Mouse (Mus musculus) liver, embryonic 15.5 days (tissue): ENCODE results near the gene Cd40lg. TPM values are rescaled to one million over a fixed set of nuclear protein-coding genes. Genes with fewer than 3 reads are reported as not detected.

Source experiments
- ATAC-seq: fragments of 200-750 bp; cut with Nextera tagmentation; 2 replicates; pipeline ENCODE4 v1.8.0; 2017; ENCODE audit warnings: moderate number of reproducible peaks, mild to moderate bottlenecking, moderate library complexity; ENCODE audit not compliant: insufficient read depth
- H3K27ac ChIP-seq: fragments of 300-500 bp; sonication (generic); replicated peaks from 2 replicates; pipeline ENCODE4 v1.5.1; 2015; ENCODE audit warnings: mild to moderate bottlenecking, inconsistent platforms
- H3K27me3 ChIP-seq: fragments of 300-500 bp; sonication (generic); 2 replicates; pipeline ENCODE4 v1.6.1; 2015; ENCODE audit warnings: mild to moderate bottlenecking, inconsistent platforms
- H3K36me3 ChIP-seq: fragments of 300-500 bp; sonication (generic); replicated peaks from 2 replicates; pipeline ENCODE4 v1.6.1; 2015; ENCODE audit warnings: moderate library complexity, mild to moderate bottlenecking, inconsistent platforms
- H3K4me1 ChIP-seq: fragments of 300-500 bp; sonication (generic); replicated peaks from 2 replicates; pipeline ENCODE4 v1.6.1; 2015; ENCODE audit warnings: inconsistent platforms
- H3K4me2 ChIP-seq: fragments of 300-500 bp; sonication (generic); 2 replicates; pipeline ENCODE4 v1.6.1; 2015; ENCODE audit warnings: moderate library complexity, mild to moderate bottlenecking, inconsistent platforms
- H3K4me3 ChIP-seq: fragments of 300-500 bp; sonication (generic); replicated peaks from 2 replicates; pipeline ENCODE4 v1.5.1; 2015; ENCODE audit warnings: mild to moderate bottlenecking, inconsistent platforms
- H3K9ac ChIP-seq: fragments of 300-500 bp; sonication (generic); 2 replicates; pipeline ENCODE4 v1.6.1; 2015; ENCODE audit warnings: moderate library complexity, mild to moderate bottlenecking, inconsistent platforms
- H3K9me3 ChIP-seq: fragments of 300-500 bp; sonication (generic); replicated peaks from 2 replicates; pipeline ENCODE4 v1.6.1; 2016; ENCODE audit warnings: inconsistent platforms
- WGBS: fragments of 180-500 bp; shearing (Covaris S2); methylation state at CpG from one replicate; pipeline ENCODE4 v1.1.7; 2015; ENCODE audit warnings: mixed read lengths; ENCODE audit not compliant: insufficient replicate concordance; 5-methylcytosine and 5-hydroxymethylcytosine counted together
- polyA plus RNA-seq: library from polyadenylated mRNA; unstranded; fragments of >200 nt; fragmentation: Nextera tagmentation; extraction: Ambion mirVana; gene quantifications from 2 replicates; pipeline ENCODE4 v1.2.1, GENCODE M21; 2015

The Cd40lg gene
- polyA plus RNA-seq, 1 experiment from 2014 or later, result not detected

- Histone ChIP-seq H3K36me3 (no peaks in the 10 kb centered on the region), H3K27me3 (no peaks in the 10 kb centered on the region), H3K9me3 (no peaks in the 10 kb centered on the region), H3K4me2 (no peak overlapping the region), H3K27ac (no peak overlapping the region), H3K4me3 (no peak overlapping the region), H3K9ac (no peak overlapping the region), H3K4me1 (no peaks in the 10 kb centered on the region)
- no peak for ATAC-seq
- WGBS, result 69% methylated on average over 3 of the region's 3 CpGs
Measured at GRCm38 (mm10) chrX:57212862-57213261, 919 bp downstream of the Cd40lg start.

- H3K4me3 ChIP-seq, result no peak overlapping the region
- H3K27me3 ChIP-seq, result no peaks in the 10 kb centered on the region
- no peaks in the 10 kb centered on the region for H3K36me3 ChIP-seq
- no peak overlapping the region for H3K4me2 ChIP-seq
- no peaks in the 10 kb centered on the region for H3K9me3 ChIP-seq
- no peak for ATAC-seq
- H3K27ac ChIP-seq, result no peak overlapping the region
- no peak overlapping the region for H3K9ac ChIP-seq
- H3K4me1 ChIP-seq, result no peaks in the 10 kb centered on the region
- 76% methylated on average over 4 of the region's 4 CpGs for WGBS
Measured at GRCm38 (mm10) chrX:57215495-57215894, 3.6 kb downstream of the Cd40lg start.

DNA sequence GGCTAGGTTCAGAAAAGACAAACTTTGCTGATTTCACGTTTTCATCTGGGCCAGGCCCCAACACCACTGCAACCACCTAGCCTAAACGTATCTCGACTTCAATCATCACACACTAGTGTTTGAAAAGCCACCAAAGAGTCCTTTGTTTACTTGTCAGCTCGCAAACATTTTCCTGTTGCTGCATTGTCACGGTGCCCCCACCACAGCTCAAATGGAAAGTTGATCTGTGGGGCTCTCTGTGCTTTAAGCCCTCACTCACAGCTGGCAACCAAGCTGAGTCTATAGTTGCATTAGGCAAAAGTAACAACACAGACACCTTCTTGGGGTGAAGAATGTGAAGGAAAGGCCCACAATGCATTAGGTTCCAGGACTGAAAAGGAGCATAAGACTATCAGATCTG is 4.3 kb downstream of the Cd40lg start:
- H3K4me3 ChIP-seq, result no peak overlapping the region
- H3K4me2 ChIP-seq, result no peak overlapping the region
- no peaks in the 10 kb centered on the region for H3K9me3 ChIP-seq
- ATAC-seq, result no peak
- no peak overlapping the region for H3K9ac ChIP-seq
- H3K36me3 ChIP-seq, result no peaks in the 10 kb centered on the region
- H3K27ac ChIP-seq, result no peak overlapping the region
- WGBS, result 45% methylated on average over 5 of the region's 5 CpGs
- H3K4me1 ChIP-seq, result no peaks in the 10 kb centered on the region
- H3K27me3 ChIP-seq, result no peaks in the 10 kb centered on the region

DNA sequence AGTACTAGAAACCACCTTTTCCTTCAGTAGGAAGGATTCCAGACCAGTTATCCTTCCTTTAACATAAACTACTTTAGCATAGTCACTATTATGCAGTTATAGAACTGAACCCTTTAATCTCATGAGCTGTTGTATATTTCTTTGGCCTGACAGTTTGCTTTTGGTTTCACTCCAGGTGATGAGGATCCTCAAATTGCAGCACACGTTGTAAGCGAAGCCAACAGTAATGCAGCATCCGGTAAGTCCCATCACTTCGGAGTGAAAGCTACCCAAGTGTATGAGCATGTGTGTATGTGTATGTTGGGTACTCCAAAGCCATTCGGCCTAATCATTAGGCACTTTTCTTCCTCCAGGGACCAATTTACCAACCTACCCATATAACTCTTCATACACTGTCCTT is 7.6 kb downstream of the Cd40lg start:
- Histone ChIP-seq H3K4me3 (no peak overlapping the region), H3K9ac (no peak overlapping the region), H3K4me1 (no peaks in the 10 kb centered on the region), H3K27me3 (no peaks in the 10 kb centered on the region), H3K9me3 (no peaks in the 10 kb centered on the region), H3K27ac (no peak overlapping the region), H3K36me3 (no peaks in the 10 kb centered on the region), H3K4me2 (no peak overlapping the region)
- ATAC-seq, result no peak
- 81% methylated on average over 5 of the region's 5 CpGs for WGBS

- 54% methylated on average over 3 of the region's 3 CpGs for WGBS
- no peaks in the 10 kb centered on the region for H3K9me3 ChIP-seq
- H3K4me3 ChIP-seq, result no peak overlapping the region
Measured at GRCm38 (mm10) chrX:57221881-57222280, 9.9 kb downstream of the Cd40lg start.

GRCm38 (mm10) chrX:57223301-57223700 is 11.4 kb downstream of the Cd40lg start:
- Histone ChIP-seq H3K4me1 (no peaks in the 10 kb centered on the region), H3K27ac (no peak overlapping the region), H3K9ac (no peak overlapping the region), H3K27me3 (no peaks in the 10 kb centered on the region), H3K9me3 (no peaks in the 10 kb centered on the region), H3K4me2 (no peak overlapping the region), H3K36me3 (no peaks in the 10 kb centered on the region), H3K4me3 (no peak overlapping the region)
- no peak for ATAC-seq
- WGBS, result 80% methylated on average over 10 of the region's 10 CpGs

More at GRCm38 (mm10) chrX:57221881-57222280, 9.9 kb downstream of the Cd40lg start:
- H3K27me3 ChIP-seq, result no peaks in the 10 kb centered on the region
- ATAC-seq, result no peak
- H3K27ac ChIP-seq, result no peak overlapping the region
- H3K4me2 ChIP-seq, result no peak overlapping the region
- H3K9ac ChIP-seq, result no peak overlapping the region
- H3K4me1 ChIP-seq, result no peaks in the 10 kb centered on the region
- no peaks in the 10 kb centered on the region for H3K36me3 ChIP-seq

DNA sequence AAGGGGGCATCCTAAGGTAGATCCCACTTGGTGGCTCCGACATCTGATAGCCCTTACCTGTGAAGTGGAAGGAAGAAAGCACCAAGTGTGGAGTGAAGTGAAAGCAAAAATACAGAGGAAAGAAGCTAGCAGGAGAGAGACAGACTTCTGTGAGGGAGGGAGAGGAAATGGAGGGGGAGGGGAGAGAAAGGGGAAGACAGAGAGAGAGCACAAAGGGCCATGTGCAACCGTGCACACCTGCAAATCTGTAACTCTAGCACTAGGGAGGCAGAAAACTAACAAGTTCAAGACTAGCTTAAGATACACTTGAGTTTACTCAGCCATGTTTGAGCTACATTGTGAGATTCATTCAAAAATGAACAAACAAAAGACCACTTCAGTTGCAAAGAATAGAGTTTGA is 16.2 kb downstream of the Cd40lg start:
- ATAC-seq, result no peak
- H3K27ac ChIP-seq, result no peak overlapping the region

DNA sequence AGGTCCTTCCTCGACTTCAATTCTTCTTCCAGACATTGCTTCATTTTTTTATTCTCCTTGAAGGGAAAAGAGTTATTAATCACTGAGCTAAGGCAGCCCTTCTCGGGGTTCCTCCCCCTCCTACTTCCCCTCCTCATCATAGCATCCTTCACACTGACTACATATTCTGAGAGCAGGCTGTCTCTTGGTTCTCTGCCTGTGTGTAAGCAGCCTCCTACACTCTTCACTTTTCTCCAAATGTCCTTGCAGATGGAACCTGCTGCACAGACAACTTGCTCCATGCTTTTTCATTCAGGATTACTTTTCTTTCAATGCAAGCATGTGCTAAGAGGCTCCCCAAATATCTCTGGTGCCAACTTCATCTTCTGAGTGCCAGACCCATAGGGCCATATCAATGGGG is 21.7 kb downstream of the Cd40lg start:
- Histone ChIP-seq H3K4me1 (no peaks in the 10 kb centered on the region), H3K9me3 (no peaks in the 10 kb centered on the region), H3K36me3 (no peaks in the 10 kb centered on the region), H3K4me3 (no peak overlapping the region), H3K27ac (no peak overlapping the region), H3K27me3 (no peaks in the 10 kb centered on the region), H3K4me2 (no peak overlapping the region), H3K9ac (no peak overlapping the region)
- ATAC-seq, result no peak
- WGBS, result 50% methylated on average over 2 of the region's 2 CpGs

More for the DNA sequence above, 16.2 kb downstream of the Cd40lg start:
- 39% methylated on average over 2 of the region's 2 CpGs for WGBS
- no peaks in the 10 kb centered on the region for H3K36me3 ChIP-seq
- H3K4me2 ChIP-seq, result no peak overlapping the region
- no peaks in the 10 kb centered on the region for H3K4me1 ChIP-seq
- H3K9ac ChIP-seq, result no peak overlapping the region
- H3K27me3 ChIP-seq, result no peaks in the 10 kb centered on the region
- no peaks in the 10 kb centered on the region for H3K9me3 ChIP-seq
- no peak overlapping the region for H3K4me3 ChIP-seq

GRCm38 (mm10) chrX:57235982-57236381 is 24.0 kb downstream of the Cd40lg start:
- H3K27ac ChIP-seq, result no peak overlapping the region
- WGBS, result 44% methylated on average over 4 of the region's 4 CpGs
- H3K27me3 ChIP-seq, result no peaks in the 10 kb centered on the region
- H3K4me3 ChIP-seq, result no peak overlapping the region
- H3K9me3 ChIP-seq, result no peaks in the 10 kb centered on the region
- no peak overlapping the region for H3K9ac ChIP-seq
- ATAC-seq, result no peak
- no peak overlapping the region for H3K4me2 ChIP-seq
- H3K4me1 ChIP-seq, result no peaks in the 10 kb centered on the region
- no peaks in the 10 kb centered on the region for H3K36me3 ChIP-seq

GRCm38 (mm10) chrX:57238572-57238971 is 26.6 kb downstream of the Cd40lg start:
- WGBS, result 54% methylated on average over 3 of the region's 3 CpGs

GRCm38 (mm10) chrX:57253329-57254055 is 41.5 kb downstream of the Cd40lg start:
- Histone ChIP-seq H3K4me1 (no peaks in the 10 kb centered on the region), H3K9ac (no peak overlapping the region), H3K27ac (no peak overlapping the region), H3K4me3 (no peak overlapping the region), H3K36me3 (no peaks in the 10 kb centered on the region), H3K27me3 (no peaks in the 10 kb centered on the region), H3K4me2 (no peak overlapping the region), H3K9me3 (no peaks in the 10 kb centered on the region)
- no peak for ATAC-seq
- 64% methylated on average over 7 of the region's 7 CpGs for WGBS

More at GRCm38 (mm10) chrX:57238572-57238971, 26.6 kb downstream of the Cd40lg start:
- Histone ChIP-seq H3K36me3 (no peaks in the 10 kb centered on the region), H3K4me2 (no peak overlapping the region), H3K4me3 (no peak overlapping the region), H3K27ac (no peak overlapping the region), H3K9me3 (no peaks in the 10 kb centered on the region), H3K9ac (no peak overlapping the region), H3K4me1 (no peaks in the 10 kb centered on the region), H3K27me3 (no peaks in the 10 kb centered on the region)
- no peak for ATAC-seq

DNA sequence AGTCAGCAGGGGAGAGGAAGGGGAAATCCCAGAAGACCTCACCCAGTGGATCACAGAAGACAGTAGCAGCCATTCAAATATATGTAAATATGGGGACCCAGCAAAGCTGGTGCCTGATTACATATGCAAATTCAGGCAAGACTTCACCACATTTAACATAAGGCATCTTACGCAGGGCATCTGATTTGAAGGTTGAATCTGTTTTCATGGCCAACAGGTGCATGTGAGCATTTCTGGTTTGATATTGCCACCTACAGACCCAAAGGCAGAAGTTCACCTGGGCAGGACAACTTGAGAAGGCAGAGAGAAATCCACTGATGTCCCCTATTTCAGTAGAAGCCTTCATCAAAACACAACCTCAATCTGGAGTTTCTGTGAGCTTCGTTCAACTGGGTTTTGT is 48.8 kb downstream of the Cd40lg start:
- no peak for ATAC-seq

More for the DNA sequence above, 48.8 kb downstream of the Cd40lg start:
- no peak overlapping the region for H3K4me3 ChIP-seq
- no peak overlapping the region for H3K9ac ChIP-seq
- no peaks in the 10 kb centered on the region for H3K9me3 ChIP-seq
- no peaks in the 10 kb centered on the region for H3K36me3 ChIP-seq
- H3K4me2 ChIP-seq, result no peak overlapping the region
- no peak overlapping the region for H3K27ac ChIP-seq
- H3K4me1 ChIP-seq, result no peaks in the 10 kb centered on the region
- 45% methylated on average over 2 of the region's 2 CpGs for WGBS
- H3K27me3 ChIP-seq, result no peaks in the 10 kb centered on the region
